Mouse (Mus musculus): Measurements from ENCODE around the gene E2f1.

GRCm38 (mm10) chr2:154557184-154557832 is 12.4 kb downstream of the E2f1 start:
- TF ChIP-seq GATA1 (IDR thresholded peaks at IDR 0.05; ENCODE audit: borderline replicate concordance, low read length) (no peak), FLI1 (IDR thresholded peaks at IDR 0.05; ENCODE audit: low read length) (no peak)

Data from megakaryocyte, embryonic 14.5 days (primary cell).